Comparison of ENCODE assay signal across 8 mouse cellular contexts in the genomic region with DNA sequence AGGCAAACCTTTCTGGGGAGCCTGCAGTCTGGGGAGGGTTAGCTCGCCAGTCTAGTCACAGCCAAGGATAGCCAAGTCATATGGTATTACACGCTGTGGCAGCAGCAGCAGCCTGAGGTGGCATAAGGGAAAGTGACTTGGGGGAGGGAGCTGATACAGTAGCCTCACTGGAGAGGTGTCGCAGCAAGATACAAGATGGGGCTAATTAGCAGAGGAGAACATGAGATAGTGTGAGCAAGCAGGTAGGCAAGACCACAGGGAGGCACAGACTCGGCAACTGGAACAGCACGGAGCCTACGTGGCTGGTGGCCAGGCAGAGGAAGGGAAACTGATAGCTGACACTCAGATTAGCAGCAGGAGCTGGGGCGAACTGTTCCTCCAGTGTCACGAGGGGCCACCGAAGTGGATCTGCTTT. TPM values are rescaled to one million over a fixed set of nuclear protein-coding genes. Genes with fewer than 3 reads are reported as not detected.
DNase-seq lines count a peak whose midpoint lies in the region; ATAC-seq lines count a peak whose summit lies in the region.
"Had no signal": no experiment of that assay in that cellular context is flagged by ENCODE, and none has a peak within 500 bp of the region (broad histone marks: within the 10 kb centered on the region; RNA-seq: fewer than 3 reads in every experiment).

No protein-coding gene starts in this region.

- H3K27ac ChIP-seq in midbrain, embryonic 14.5 days (replicated peaks; ENCODE audit: low read depth, low read length), result 0 out of 2 replicates have a peak overlapping the region, but pooled peaks have one; percentile 13
- H3K27ac ChIP-seq in midbrain, embryonic 11.5 days (ENCODE audit: low read depth, low read length), result no peak overlapping the region
- peak overlapping the region; percentile 53 for H3K27ac ChIP-seq in heart, embryonic 16.5 days (ENCODE audit: low read length)
- no peak overlapping the region for H3K27ac ChIP-seq in intestine, embryonic 16.5 days (ENCODE audit: low read length)

- H3K9me3 ChIP-seq in midbrain, embryonic 14.5 days (ENCODE audit: control insufficient read depth, low read length), result no peaks in the 10 kb centered on the region
- no peaks in the 10 kb centered on the region for H3K9me3 ChIP-seq in midbrain, embryonic 11.5 days (ENCODE audit: control insufficient read depth, low read length)
- no peaks in the 10 kb centered on the region for H3K9me3 ChIP-seq in heart, embryonic 16.5 days (replicated peaks; ENCODE audit: control insufficient read depth, low read length)
- H3K9me3 ChIP-seq in intestine, embryonic 16.5 days (ENCODE audit: control insufficient read depth, low read length), result no peaks in the 10 kb centered on the region

- no peaks in the 10 kb centered on the region for H3K27me3 ChIP-seq in midbrain, embryonic 14.5 days (ENCODE audit: control insufficient read depth, insufficient read depth, low read length)
- H3K27me3 ChIP-seq in midbrain, embryonic 11.5 days (ENCODE audit: control insufficient read depth, insufficient read depth, low read length), result no peaks in the 10 kb centered on the region
- no peaks in the 10 kb centered on the region for H3K27me3 ChIP-seq in heart, embryonic 16.5 days (ENCODE audit: control insufficient read depth, insufficient read depth, low read length)
- H3K27me3 ChIP-seq in intestine, embryonic 16.5 days (replicated peaks; ENCODE audit: control insufficient read depth, insufficient read depth, low read length), result no peaks in the 10 kb centered on the region

- DNase-seq in midbrain, embryonic 14.5 days, result peak; percentile 25
- no peak for DNase-seq in midbrain, embryonic 11.5 days (ENCODE audit: low spot score, missing footprints)
- DNase-seq in left cerebral cortex, adult 18-20 months (ENCODE audit: low spot score in 2 of 2), result no peak
- DNase-seq: right cerebral cortex, adult 18-20 months had no signal

- peaks cover 8% of the 10 kb centered on the region; the same call in 1 of the 2 replicates for H3K4me1 ChIP-seq in midbrain, embryonic 14.5 days (ENCODE audit: control insufficient read depth, insufficient read depth, low read length)
- H3K4me1 ChIP-seq in midbrain, embryonic 11.5 days (ENCODE audit: control insufficient read depth, insufficient read depth, low read length), result 0 out of 2 replicates have a peak, but pooled peaks cover 2% of the 10 kb centered on the region
- peaks cover 13% of the 10 kb centered on the region for H3K4me1 ChIP-seq in heart, embryonic 16.5 days (ENCODE audit: control insufficient read depth, insufficient read depth, low read length)
- no peaks in the 10 kb centered on the region for H3K4me1 ChIP-seq in intestine, embryonic 16.5 days (ENCODE audit: control insufficient read depth, insufficient read depth, low read length)

- H3K36me3 ChIP-seq in midbrain, embryonic 14.5 days (ENCODE audit: control insufficient read depth, insufficient read depth, low read length), result no peaks in the 10 kb centered on the region
- H3K36me3 ChIP-seq in midbrain, embryonic 11.5 days (ENCODE audit: control insufficient read depth, insufficient read depth, low read length), result no peaks in the 10 kb centered on the region
- H3K36me3 ChIP-seq in heart, embryonic 16.5 days (ENCODE audit: control insufficient read depth, insufficient read depth), result no peaks in the 10 kb centered on the region
- H3K36me3 ChIP-seq in intestine, embryonic 16.5 days (ENCODE audit: control insufficient read depth, insufficient read depth, low read length), result no peaks in the 10 kb centered on the region

- ATAC-seq in midbrain, embryonic 14.5 days (ENCODE audit: low FRiP score, low TSS enrichment), result no peak
- no peak for ATAC-seq in midbrain, embryonic 11.5 days (ENCODE audit: low FRiP score)
- ATAC-seq in erythroid progenitor cell, adult 5-6 weeks (replicated peaks; ENCODE audit: low FRiP score, poor library complexity, severe bottlenecking), result peak; percentile 63
- 0 out of 2 replicates have a peak, but pooled peaks have one; percentile 21 for ATAC-seq in heart, embryonic 16.5 days (replicated peaks; ENCODE audit: extremely low read depth, insufficient read depth, low FRiP score)
- ATAC-seq in monocyte, adult 5-6 weeks (replicated peaks; ENCODE audit: insufficient number of reproducible peaks, low FRiP score, low TSS enrichment, poor library complexity, severe bottlenecking), result 0 out of 2 replicates have a peak, but pooled peaks have one; percentile 28
- ATAC-seq in intestine, embryonic 16.5 days, result no peak

- H3K9ac ChIP-seq in midbrain, embryonic 14.5 days (replicated peaks; ENCODE audit: low read length), result no peak overlapping the region
- H3K9ac ChIP-seq in midbrain, embryonic 11.5 days (ENCODE audit: low read length), result no peak overlapping the region
- no peak overlapping the region for H3K9ac ChIP-seq in heart, embryonic 16.5 days (ENCODE audit: low read length)
- no peak overlapping the region for H3K9ac ChIP-seq in intestine, embryonic 16.5 days (ENCODE audit: low read depth, low read length)

- H3K4me2 ChIP-seq in midbrain, embryonic 14.5 days (ENCODE audit: low read length), result no peak overlapping the region
- no peak overlapping the region for H3K4me2 ChIP-seq in midbrain, embryonic 11.5 days
- peak overlapping the region; percentile 45 for H3K4me2 ChIP-seq in heart, embryonic 16.5 days (ENCODE audit: low read depth, low read length)
- H3K4me2 ChIP-seq in intestine, embryonic 16.5 days (ENCODE audit: low read depth, low read length), result no peak overlapping the region

- WGBS in midbrain, embryonic 14.5 days, result 58% methylated on average over 9 of the region's 9 CpGs
- 71% methylated on average over 9 of the region's 9 CpGs for WGBS in midbrain, embryonic 11.5 days
- 30% methylated on average over 9 of the region's 9 CpGs for WGBS in heart, embryonic 16.5 days
- 81% methylated on average over 9 of the region's 9 CpGs for WGBS in intestine, embryonic 16.5 days

- no peak overlapping the region for H3K4me3 ChIP-seq in midbrain, embryonic 14.5 days (replicated peaks; ENCODE audit: low read depth, low read length)
- H3K4me3 ChIP-seq in midbrain, embryonic 11.5 days (ENCODE audit: low read depth, low read length), result no peak overlapping the region
- H3K4me3 ChIP-seq in heart, embryonic 16.5 days (ENCODE audit: low read length), result no peak overlapping the region; the same call in 1 of the 2 replicates
- no peak overlapping the region for H3K4me3 ChIP-seq in intestine, embryonic 16.5 days (ENCODE audit: low read length)

RNA-seq across cellular contexts. Expression of a gene that starts 26.2 kb away (rescaled TPM):
- polyA plus RNA-seq in midbrain, embryonic 14.5 days (2014; fragmentation: Nextera tagmentation; extraction: Ambion mirVana), result 12.0 and 12.5 TPM in 2 replicates
- 15.0 and 18.0 TPM in 2 replicates for polyA plus RNA-seq in midbrain, embryonic 11.5 days (2014; fragmentation: Nextera tagmentation; extraction: Ambion mirVana)
- total RNA-seq in erythroid progenitor cell, adult 5-6 weeks (2015; ENCODE audit: low replicate concordance), result 0.84 and 1.1 TPM in 2 replicates
- 1.5 TPM in 1 of 2 replicates, not detected in the other for total RNA-seq in erythroid progenitor cell, adult 5-6 weeks (2017; ENCODE audit: low replicate concordance)
- 7.5 and 7.6 TPM in 2 replicates for polyA plus RNA-seq in heart, embryonic 16.5 days (2015; fragmentation: Nextera tagmentation; extraction: Ambion mirVana)
- total RNA-seq in monocyte, adult 5-6 weeks (2017), result 3.2 to 12.0 TPM (median 4.6 TPM) in 3 replicates
- 11.6 and 11.8 TPM in 2 replicates for polyA plus RNA-seq in intestine, embryonic 16.5 days (2015; fragmentation: Nextera tagmentation; extraction: Ambion mirVana)
- total RNA-seq in left cerebral cortex, adult 18-20 months (2021), result 1 to 10 TPM; 5.6 to 6.4 TPM

Comparison
In these comparisons a context has a peak if more than half of its experiments do, and no peak if none do; other contexts are left out.
1. H3K27ac ChIP-seq: peak in midbrain, embryonic 14.5 days (single experiment) and heart, embryonic 16.5 days (single experiment); none in midbrain, embryonic 11.5 days (single experiment) and intestine, embryonic 16.5 days (single experiment).
2. ATAC-seq: peak in erythroid progenitor cell, adult 5-6 weeks (single experiment), heart, embryonic 16.5 days (single experiment) and monocyte, adult 5-6 weeks (single experiment); none in midbrain, embryonic 14.5 days (single experiment), midbrain, embryonic 11.5 days (single experiment) and intestine, embryonic 16.5 days (single experiment).